Mouse (Mus musculus) G1E (cell line): ENCODE measurements around the gene Map3k12.

ENCODE experiments used
- CTCF ChIP-seq: IDR thresholded peaks from 2 replicates; pipeline ENCODE4 v1.5.1; 2012; ENCODE audit warnings: low read depth, low read length, inconsistent platforms, mixed read lengths
- GATA1 ChIP-seq: IDR thresholded peaks from 2 replicates; pipeline ENCODE4 v1.6.1; 2012; ENCODE audit warnings: borderline replicate concordance, low read length, inconsistent platforms, mixed read lengths
- TAL1 ChIP-seq: conservative IDR thresholded peaks from 2 replicates; pipeline ENCODE4 v1.6.1; 2012; ENCODE audit warnings: low read depth, low read length, inconsistent platforms, mixed read lengths

DNA sequence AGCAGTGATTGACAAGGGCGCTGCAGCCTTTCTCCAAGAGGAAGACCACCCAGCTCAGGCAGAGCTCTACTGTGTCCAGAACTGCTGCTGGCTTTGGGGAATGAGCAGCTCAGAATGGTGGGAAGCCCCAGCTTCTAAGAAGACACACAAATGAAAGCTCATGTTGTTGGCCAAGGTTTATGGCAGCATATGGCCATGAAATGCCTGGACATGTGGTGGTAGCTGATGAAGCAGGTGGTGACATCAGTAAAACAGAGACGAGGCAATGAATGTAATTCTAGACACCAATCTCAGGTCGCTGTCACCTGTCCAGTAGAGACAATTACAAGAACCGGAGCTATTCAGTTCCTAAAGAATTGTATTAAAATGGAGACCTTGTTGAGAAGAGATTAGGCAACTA, 27.9 kb upstream of the Map3k12 start:
- no peak for TF ChIP-seq CTCF
- no peak for TF ChIP-seq GATA1
- TF ChIP-seq TAL1 = no peak
